Mouse (Mus musculus): ENCODE data around the gene Ddt. TPM values are rescaled to one million over a fixed set of nuclear protein-coding genes. Genes with fewer than 3 reads are reported as not detected.

Gene Ddt
- polyA plus RNA-seq, 2 experiments = 116 to 169 TPM

GRCm38 (mm10) chr10:75760311-75760710 lies 12.9 kb downstream of the Ddt start:
- WGBS (ENCODE audit: insufficient replicate concordance) = 83% methylated on average over 3 of the region's 3 CpGs
- ATAC-seq (ENCODE audit: insufficient read depth) (no peak), DNase-seq (ENCODE audit: low read depth in 3 of 3, low spot score in 3 of 3) (no peak)
- no peak overlapping the region for H3K4me3 ChIP-seq (ENCODE audit: insufficient read depth in 1 of 2, low read depth in 2 of 2, low read length in 2 of 2)
- no peak overlapping the region for H3K27ac ChIP-seq
- no peaks in the 10 kb centered on the region for H3K27me3 ChIP-seq (ENCODE audit: control insufficient read depth, insufficient read depth, low read length)
- H3K9me3 ChIP-seq (ENCODE audit: control insufficient read depth, low read length) = no peaks in the 10 kb centered on the region
- TF ChIP-seq EP300 (IDR thresholded peaks at IDR 0.05; ENCODE audit: low read depth) (no peak), CTCF (IDR thresholded peaks at IDR 0.05; ENCODE audit: low read depth) (peak; percentile 28; the same call in 1 of the 2 replicates)
- H3K36me3 ChIP-seq (replicated peaks; ENCODE audit: control insufficient read depth, insufficient read depth, low read depth) = peaks cover 18% of the 10 kb centered on the region
- peaks cover 6 to 20% of the 10 kb centered on the region in 2 experiments; a peak in 3 of 4 replicates for H3K4me1 ChIP-seq (replicated peaks; ENCODE audit: control insufficient read depth in 2 of 2, insufficient read depth in 2 of 2, low read length in 1 of 2)
- no peak overlapping the region for H3K9ac ChIP-seq (replicated peaks)
- no peak overlapping the region for H3K4me2 ChIP-seq (ENCODE audit: low read depth)

- H3K27ac ChIP-seq = no peak overlapping the region
- no peak overlapping the region for H3K4me3 ChIP-seq (ENCODE audit: insufficient read depth in 1 of 2, low read depth in 2 of 2, low read length in 2 of 2)
- no peaks in the 10 kb centered on the region for H3K27me3 ChIP-seq (ENCODE audit: control insufficient read depth, insufficient read depth, low read length)
- ATAC-seq (ENCODE audit: insufficient read depth) (no peak), DNase-seq (ENCODE audit: low read depth in 3 of 3, low spot score in 3 of 3) (no peak)
- TF ChIP-seq EP300 (IDR thresholded peaks at IDR 0.05; ENCODE audit: low read depth) (no peak), CTCF (IDR thresholded peaks at IDR 0.05; ENCODE audit: low read depth) (no peak)
- no peak overlapping the region for H3K9ac ChIP-seq (replicated peaks)
- H3K4me1 ChIP-seq (replicated peaks; ENCODE audit: control insufficient read depth in 2 of 2, insufficient read depth in 2 of 2, low read length in 1 of 2) = peaks cover 0 to 3% of the 10 kb centered on the region in 2 experiments; a peak in 2 of 4 replicates
- no peak overlapping the region for H3K4me2 ChIP-seq (ENCODE audit: low read depth)
- H3K9me3 ChIP-seq (ENCODE audit: control insufficient read depth, low read length) = no peaks in the 10 kb centered on the region
- WGBS (ENCODE audit: insufficient replicate concordance) = 79% methylated on average over 11 of the region's 11 CpGs
- peaks cover 46% of the 10 kb centered on the region for H3K36me3 ChIP-seq (replicated peaks; ENCODE audit: control insufficient read depth, insufficient read depth, low read depth)
Observed at GRCm38 (mm10) chr10:75756719-75757118, 16.5 kb downstream of the Ddt start.

- H3K4me1 ChIP-seq (replicated peaks; ENCODE audit: control insufficient read depth in 2 of 2, insufficient read depth in 2 of 2, low read length in 1 of 2) = no peaks in the 10 kb centered on the region
- H3K9me3 ChIP-seq (ENCODE audit: control insufficient read depth, low read length) = no peaks in the 10 kb centered on the region
- no peak overlapping the region for H3K4me3 ChIP-seq (ENCODE audit: insufficient read depth in 1 of 2, low read depth in 2 of 2, low read length in 2 of 2)
- H3K27ac ChIP-seq = no peak overlapping the region
- DNase-seq (ENCODE audit: low read depth in 3 of 3, low spot score in 3 of 3) (peak; percentile 46 to 61 (median 54)), ATAC-seq (ENCODE audit: insufficient read depth) (peak; percentile 64)
- 0 out of 2 replicates have a peak, but pooled peaks have one; percentile 18 for TF ChIP-seq EP300 (IDR thresholded peaks at IDR 0.05; ENCODE audit: low read depth)
- peak; percentile 96 for TF ChIP-seq CTCF (IDR thresholded peaks at IDR 0.05; ENCODE audit: low read depth)
- no peak overlapping the region for H3K9ac ChIP-seq (replicated peaks)
- WGBS (ENCODE audit: insufficient replicate concordance) = 43% methylated on average over 3 of the region's 3 CpGs
- peaks cover 81% of the 10 kb centered on the region for H3K36me3 ChIP-seq (replicated peaks; ENCODE audit: control insufficient read depth, insufficient read depth, low read depth)
- H3K4me2 ChIP-seq (ENCODE audit: low read depth) = no peak overlapping the region
- no peaks in the 10 kb centered on the region for H3K27me3 ChIP-seq (ENCODE audit: control insufficient read depth, insufficient read depth, low read length)
Observed at GRCm38 (mm10) chr10:75744017-75744416, 29.2 kb downstream of the Ddt start.

DNA sequence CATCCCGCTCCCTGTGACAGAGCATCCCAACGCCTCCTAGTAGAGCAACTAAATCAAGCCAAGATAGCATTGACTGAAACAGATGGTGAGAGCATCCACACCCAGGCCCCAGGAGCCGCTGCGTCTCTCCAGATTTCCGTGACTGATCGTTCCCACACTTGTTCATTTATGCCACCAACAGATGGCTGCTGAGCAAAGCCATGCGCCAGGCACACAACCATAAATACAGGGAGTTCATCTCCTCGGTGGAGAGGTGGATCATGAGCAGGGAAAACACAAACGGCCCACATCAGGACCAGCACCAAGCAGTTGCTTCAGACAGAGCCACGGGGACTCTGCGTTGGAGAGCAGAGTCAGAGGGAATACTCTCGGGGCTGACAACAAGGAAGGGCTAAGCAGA lies 29.8 kb downstream of the Ddt start:
- no peak for ATAC-seq (ENCODE audit: insufficient read depth)
- Histone ChIP-seq H3K9ac (replicated peaks) (no peak overlapping the region), H3K4me1 (replicated peaks; ENCODE audit: control insufficient read depth in 2 of 2, insufficient read depth in 2 of 2, low read length in 1 of 2) (no peaks in the 10 kb centered on the region), H3K27ac (no peak overlapping the region), H3K36me3 (replicated peaks; ENCODE audit: control insufficient read depth, insufficient read depth, low read depth) (peaks cover 84% of the 10 kb centered on the region), H3K9me3 (ENCODE audit: control insufficient read depth, low read length) (no peaks in the 10 kb centered on the region), H3K27me3 (ENCODE audit: control insufficient read depth, insufficient read depth, low read length) (no peaks in the 10 kb centered on the region), H3K4me2 (ENCODE audit: low read depth) (no peak overlapping the region), H3K4me3 (ENCODE audit: insufficient read depth in 1 of 2, low read depth in 2 of 2, low read length in 2 of 2) (no peak overlapping the region)
- no peak for DNase-seq (ENCODE audit: low read depth in 3 of 3, low spot score in 3 of 3)
- WGBS (ENCODE audit: insufficient replicate concordance) = 84% methylated on average over 12 of the region's 12 CpGs
- no peak for TF ChIP-seq CTCF (IDR thresholded peaks at IDR 0.05; ENCODE audit: low read depth)
- TF ChIP-seq EP300 (IDR thresholded peaks at IDR 0.05; ENCODE audit: low read depth) = no peak

GRCm38 (mm10) chr10:75740866-75741265 lies 32.3 kb downstream of the Ddt start:
- Histone ChIP-seq H3K9me3 (ENCODE audit: control insufficient read depth, low read length) (no peaks in the 10 kb centered on the region), H3K4me1 (replicated peaks; ENCODE audit: control insufficient read depth in 2 of 2, insufficient read depth in 2 of 2, low read length in 1 of 2) (no peaks in the 10 kb centered on the region), H3K27me3 (ENCODE audit: control insufficient read depth, insufficient read depth, low read length) (no peaks in the 10 kb centered on the region), H3K4me3 (ENCODE audit: insufficient read depth in 1 of 2, low read depth in 2 of 2, low read length in 2 of 2) (no peak overlapping the region), H3K4me2 (ENCODE audit: low read depth) (no peak overlapping the region), H3K36me3 (replicated peaks; ENCODE audit: control insufficient read depth, insufficient read depth, low read depth) (peaks cover 82% of the 10 kb centered on the region), H3K27ac (no peak overlapping the region), H3K9ac (replicated peaks) (no peak overlapping the region)
- WGBS (ENCODE audit: insufficient replicate concordance) = 88% methylated on average over 3 of the region's 3 CpGs
- TF ChIP-seq EP300 (IDR thresholded peaks at IDR 0.05; ENCODE audit: low read depth) = no peak
- TF ChIP-seq CTCF (IDR thresholded peaks at IDR 0.05; ENCODE audit: low read depth) = no peak
- no peak for DNase-seq (ENCODE audit: low read depth in 3 of 3, low spot score in 3 of 3)
- no peak for ATAC-seq (ENCODE audit: insufficient read depth)

Data from liver, embryonic 14.5 days (tissue).